Mouse (Mus musculus) embryonic fibroblast, embryonic 13.5 days (primary cell): ENCODE measurements around the gene Bod1.

Experiments used
- CTCF ChIP-seq: IDR thresholded peaks from 2 replicates; pipeline ENCODE4 v1.5.1; 2011; ENCODE audit warnings: mild to moderate bottlenecking, control low read depth, low read length, moderate library complexity, borderline replicate concordance; ENCODE audit not compliant: insufficient read depth
- POLR2A ChIP-seq: IDR thresholded peaks from 2 replicates; pipeline ENCODE4 v1.6.1; 2011; ENCODE audit warnings: low read depth, mild to moderate bottlenecking, control low read depth, low read length, moderate library complexity

- TF ChIP-seq CTCF, result no peak
- TF ChIP-seq POLR2A, result no peak
Observed at GRCm38 (mm10) chr11:31676661-31677252, 5.1 kb upstream of the Bod1 start.
